In the genomic region with DNA sequence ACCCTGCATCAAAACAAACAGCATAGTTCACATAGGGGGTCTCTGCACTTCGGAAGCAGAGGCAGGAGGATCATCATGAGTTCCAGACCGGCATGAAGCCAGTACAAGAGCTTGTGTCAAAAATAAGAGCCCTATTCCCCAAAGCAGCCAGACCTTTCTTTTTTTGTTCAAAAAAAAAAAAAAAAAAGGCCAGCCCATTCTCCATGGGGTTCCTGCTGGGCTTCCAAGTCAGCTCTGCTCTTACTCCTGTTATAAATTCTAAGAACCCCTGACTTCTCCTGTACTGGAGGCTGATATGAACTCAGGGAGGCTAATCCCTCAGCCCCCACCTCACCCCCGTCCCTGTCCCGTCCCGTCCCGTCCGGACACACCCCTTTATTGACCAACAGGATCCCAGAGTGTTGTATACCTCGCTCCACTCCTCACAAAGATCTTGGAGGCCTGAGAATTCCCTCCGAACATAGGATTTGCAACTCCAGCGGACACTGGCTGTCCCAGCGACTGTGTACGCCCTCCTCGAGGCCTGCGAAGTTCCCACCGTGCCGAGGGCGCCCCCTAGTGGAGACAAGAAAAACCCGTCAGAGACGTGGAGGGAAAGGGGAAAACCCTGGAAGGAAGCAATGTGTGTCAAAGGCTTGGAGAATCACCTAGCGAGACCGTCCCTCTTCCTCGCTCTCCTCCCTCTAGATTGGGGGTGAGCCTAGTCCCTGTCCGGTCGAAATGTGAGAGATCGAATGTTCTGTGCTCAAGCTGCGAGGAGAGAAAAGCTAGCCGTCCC, we compare ENCODE assay signal across 8 mouse cellular contexts. TPM values are rescaled to one million over a fixed set of nuclear protein-coding genes. Genes with fewer than 3 reads are reported as not detected.
DNase-seq lines count a peak whose midpoint lies in the region; ATAC-seq lines count a peak whose summit lies in the region.

No protein-coding gene starts in this region.

- peak; percentile 32 for DNase-seq in layer of hippocampus, adult 11-12 months (ENCODE audit: low spot score)
- no peak for DNase-seq in layer of hippocampus, adult 9-10 months (ENCODE audit: low spot score)
- DNase-seq in embryo, embryonic 10 days (ENCODE audit: low spot score), result peak; percentile 91
- peak; percentile 75 to 83 for DNase-seq in gastrocnemius, postnatal 36 days
- DNase-seq in spleen, adult 18-20 months, result peak; percentile 38 to 76

- no peaks in the 10 kb centered on the region for H3K36me3 ChIP-seq in intestine, embryonic 15.5 days
- H3K36me3 ChIP-seq in limb, embryonic 13.5 days, result no peaks in the 10 kb centered on the region
- H3K36me3 ChIP-seq in midbrain, embryonic 15.5 days (replicated peaks), result no peaks in the 10 kb centered on the region

- H3K27ac ChIP-seq in intestine, embryonic 15.5 days, result peak overlapping the region; percentile 94
- peak overlapping the region; percentile 92 for H3K27ac ChIP-seq in limb, embryonic 13.5 days
- peak overlapping the region; percentile 67 for H3K27ac ChIP-seq in midbrain, embryonic 15.5 days

- peak; percentile 74 for ATAC-seq in intestine, embryonic 15.5 days
- peak; percentile 31; the same call in 1 of the 2 replicates for ATAC-seq in limb, embryonic 13.5 days (ENCODE audit: low FRiP score, low read depth)
- ATAC-seq in midbrain, embryonic 15.5 days (replicated peaks), result no peak

- H3K9me3 ChIP-seq in intestine, embryonic 15.5 days, result no peaks in the 10 kb centered on the region
- no peaks in the 10 kb centered on the region for H3K9me3 ChIP-seq in limb, embryonic 13.5 days
- no peaks in the 10 kb centered on the region for H3K9me3 ChIP-seq in midbrain, embryonic 15.5 days

- H3K9ac ChIP-seq in intestine, embryonic 15.5 days, result peak overlapping the region; percentile 43
- H3K9ac ChIP-seq in limb, embryonic 13.5 days, result peak overlapping the region; percentile 74
- H3K9ac ChIP-seq in midbrain, embryonic 15.5 days, result no peak overlapping the region

- H3K4me2 ChIP-seq in intestine, embryonic 15.5 days (replicated peaks), result peak overlapping the region; percentile 59
- H3K4me2 ChIP-seq in limb, embryonic 13.5 days (replicated peaks), result peak overlapping the region; percentile 66
- H3K4me2 ChIP-seq in midbrain, embryonic 15.5 days, result peak overlapping the region; percentile 40

- intact Hi-C loops in gastrocnemius, postnatal 36 days (cut with DNase I), result loop anchor here (2.0 kb wide), 1 partner anchor 94 kb away; no protein-coding TSS in a partner anchor

- peak overlapping the region; percentile 32 for H3K4me3 ChIP-seq in intestine, embryonic 15.5 days (replicated peaks)
- peak overlapping the region; percentile 41 for H3K4me3 ChIP-seq in limb, embryonic 13.5 days
- H3K4me3 ChIP-seq in midbrain, embryonic 15.5 days, result peak overlapping the region; percentile 8; the same call in 1 of the 2 replicates

- 8% methylated on average over 27 of the region's 27 CpGs for WGBS in intestine, embryonic 15.5 days
- WGBS in limb, embryonic 13.5 days, result 10% methylated on average over 27 of the region's 27 CpGs
- 6% methylated on average over 26 of the region's 27 CpGs for WGBS in midbrain, embryonic 15.5 days

- no peaks in the 10 kb centered on the region for H3K27me3 ChIP-seq in intestine, embryonic 15.5 days (replicated peaks)
- H3K27me3 ChIP-seq in limb, embryonic 13.5 days, result no peaks in the 10 kb centered on the region
- H3K27me3 ChIP-seq in midbrain, embryonic 15.5 days (replicated peaks), result no peaks in the 10 kb centered on the region; the same call in 1 of the 2 replicates

- peaks cover 24% of the 10 kb centered on the region for H3K4me1 ChIP-seq in intestine, embryonic 15.5 days (replicated peaks)
- H3K4me1 ChIP-seq in limb, embryonic 13.5 days, result peaks cover 53% of the 10 kb centered on the region
- peaks cover 27% of the 10 kb centered on the region for H3K4me1 ChIP-seq in midbrain, embryonic 15.5 days

RNA-seq across cellular contexts. Expression of gene Gm11627, which starts 0.7 kb away (rescaled TPM):
- not detected for total RNA-seq in gastrocnemius, postnatal 36 days (2021)
- 12.0 and 14.5 TPM in 2 replicates for polyA plus RNA-seq in intestine, embryonic 15.5 days (2015; fragmentation: Nextera tagmentation; extraction: Ambion mirVana)
- 7.7 and 9.1 TPM in 2 replicates for polyA plus RNA-seq in limb, embryonic 13.5 days (2015; fragmentation: Nextera tagmentation; extraction: Ambion mirVana)
- polyA plus RNA-seq in midbrain, embryonic 15.5 days (2015; fragmentation: Nextera tagmentation; extraction: Ambion mirVana), result 1.9 and 3.4 TPM in 2 replicates

RNA-seq across cellular contexts. Expression of gene Gpatch8, which starts 22.3 kb away (rescaled TPM):
- 10 to 100 TPM; 20.2 to 24.4 TPM for total RNA-seq in gastrocnemius, postnatal 36 days (2021)
- polyA plus RNA-seq in intestine, embryonic 15.5 days (2015; fragmentation: Nextera tagmentation; extraction: Ambion mirVana), result 41.7 and 43.1 TPM in 2 replicates
- 80.0 and 81.0 TPM in 2 replicates for polyA plus RNA-seq in limb, embryonic 13.5 days (2015; fragmentation: Nextera tagmentation; extraction: Ambion mirVana)
- 72.7 and 76.4 TPM in 2 replicates for polyA plus RNA-seq in midbrain, embryonic 15.5 days (2015; fragmentation: Nextera tagmentation; extraction: Ambion mirVana)

RNA-seq across cellular contexts. Expression of gene Fzd2, which starts 25.7 kb away (rescaled TPM):
- total RNA-seq in gastrocnemius, postnatal 36 days (2021), result 1 to 10 TPM; 1.3 to 2.4 TPM
- polyA plus RNA-seq in intestine, embryonic 15.5 days (2015; fragmentation: Nextera tagmentation; extraction: Ambion mirVana), result 15.6 and 15.9 TPM in 2 replicates
- polyA plus RNA-seq in limb, embryonic 13.5 days (2015; fragmentation: Nextera tagmentation; extraction: Ambion mirVana), result 67.7 and 71.6 TPM in 2 replicates
- polyA plus RNA-seq in midbrain, embryonic 15.5 days (2015; fragmentation: Nextera tagmentation; extraction: Ambion mirVana), result 7.4 and 9.5 TPM in 2 replicates
